Mouse (Mus musculus) G1E (cell line): ENCODE results near the gene A630001G21Rik.

Experiments used
- CTCF ChIP-seq: IDR thresholded peaks from 2 replicates; pipeline ENCODE4 v1.5.1; 2012; ENCODE audit warnings: low read depth, low read length, inconsistent platforms, mixed read lengths
- GATA1 ChIP-seq: IDR thresholded peaks from 2 replicates; pipeline ENCODE4 v1.6.1; 2012; ENCODE audit warnings: borderline replicate concordance, low read length, inconsistent platforms, mixed read lengths
- POLR2AphosphoS5 ChIP-seq: IDR thresholded peaks from 2 replicates; pipeline ENCODE4 v1.6.1; 2012; ENCODE audit warnings: low read depth, low read length, inconsistent platforms; ENCODE audit not compliant: insufficient replicate concordance
- TAL1 ChIP-seq: conservative IDR thresholded peaks from 2 replicates; pipeline ENCODE4 v1.6.1; 2012; ENCODE audit warnings: low read depth, low read length, inconsistent platforms, mixed read lengths

DNA sequence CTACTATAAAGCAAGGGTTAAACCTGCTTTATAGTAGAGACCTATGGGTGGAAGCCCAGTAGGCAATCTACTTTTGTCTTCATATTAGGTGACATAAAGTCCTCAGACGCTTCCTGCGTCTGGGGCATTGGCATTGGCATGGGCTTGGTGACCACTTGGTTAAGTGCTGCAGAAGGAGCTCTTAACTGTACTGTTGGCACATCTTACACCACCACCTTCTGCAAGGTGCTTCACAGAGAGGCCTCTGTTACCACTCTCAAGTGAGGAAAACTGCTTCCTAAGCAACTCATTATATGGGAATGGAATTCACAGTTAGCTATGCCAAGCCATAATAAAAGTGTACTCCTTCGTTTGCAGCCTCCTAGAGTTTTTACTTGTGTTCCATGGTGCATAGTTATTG is 46.5 kb upstream of the A630001G21Rik start:
- no peak for TF ChIP-seq TAL1
- TF ChIP-seq CTCF = no peak
- TF ChIP-seq GATA1 = no peak
- no peak for TF ChIP-seq POLR2AphosphoS5
